Mouse (Mus musculus) Patski (cell line): ENCODE data around the gene Ace. TPM values are rescaled to one million over a fixed set of nuclear protein-coding genes. Genes with fewer than 3 reads are reported as not detected.

Experiments used
- ATAC-seq: fragments of 100-300 bp; one replicate; pipeline ENCODE4 v1.8.0; 2021
- CTCF ChIA-PET: fragments of 350-600 bp; sonication (Branson Sonifier 250); formaldehyde crosslinking; loops from one replicate; lab custom pipeline; 2022; ENCODE audit warnings: inconsistent platforms; lab: Charles Lee
- POLR2A ChIA-PET: fragments of 350-600 bp; sonication (Branson Sonifier 250); formaldehyde crosslinking; loops from one replicate; lab custom pipeline; 2022; ENCODE audit warnings: antibody characterized with exemption, inconsistent platforms; lab: Charles Lee
- DNase-seq: peaks from one replicate; pipeline ENCODE4 v3.0.0-alpha.2; 2011; ENCODE audit warnings: low read depth, low spot score
- H3K27me3 ChIP-seq: fragments of 371-371 bp; one replicate; pipeline ENCODE4 v1.5.1; 2021
- CTCF ChIP-seq: fragments of 100-300 bp; IDR thresholded peaks from one replicate; pipeline ENCODE4 v1.5.1; 2021
- in situ Hi-C: fragments of 300-500 bp; cut with MboI; formaldehyde crosslinking; loops from 3 replicates; pipeline ENCODE4 v1.11.1; 2018; ENCODE audit warnings: low pct_unique_long_range_greater_than_20kb, mixed read lengths
- polyA plus RNA-seq: library from polyadenylated mRNA; unstranded; gene quantifications from one replicate; pipeline ENCODE4 v1.2.3, GENCODE M21; 2021

The Ace gene
- polyA plus RNA-seq, 1 experiment from 2014 or later, result 0.33 TPM

DNA sequence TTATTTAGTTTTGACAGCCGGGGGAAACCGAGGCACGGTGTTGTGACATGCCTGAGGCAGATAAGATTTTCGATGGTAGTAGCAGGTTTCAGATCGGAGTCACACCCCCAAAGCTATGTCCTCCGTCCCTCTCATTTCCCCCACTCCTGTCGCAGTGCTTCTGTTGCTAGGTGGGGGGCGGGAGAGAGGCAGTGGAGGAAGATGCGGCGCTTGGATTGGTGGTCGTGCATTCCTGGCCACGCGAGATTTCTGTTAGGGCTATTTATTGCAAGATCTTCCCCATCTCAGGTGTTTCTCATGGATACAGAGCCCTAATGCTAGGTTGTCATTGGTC, 69.6 kb downstream of the Ace start:
- in situ Hi-C loops, result no loop called here
- no peak for TF ChIP-seq CTCF
- no peak for DNase-seq
- no peak for ATAC-seq
- no peaks in the 10 kb centered on the region for H3K27me3 ChIP-seq
- ChIA-PET CTCF (interaction anchor here (2.2 kb wide), 1 partner anchor 11 kb away, joined by 9 read pairs; no protein-coding TSS in a partner anchor), POLR2A (interaction anchor here (0.5 kb wide), 1 partner anchor 93 kb away, joined by 3 read pairs; no protein-coding TSS in a partner anchor)

Other genes with a start within 250 kb of the Ace start
- 31.6 TPM for gene Cyb561, start 14.6 kb upstream of the Ace start, polyA plus RNA-seq
- gene Ace3, start 26.7 kb downstream of the Ace start, polyA plus RNA-seq, result not detected
- gene Kcnh6, start 40.2 kb downstream of the Ace start, polyA plus RNA-seq, result not detected
- 52.8 TPM for gene Dcaf7, start 68.9 kb downstream of the Ace start, polyA plus RNA-seq
- 16.3 TPM for gene Taco1, start 98.1 kb downstream of the Ace start, polyA plus RNA-seq
- gene Map3k3, start 116.7 kb downstream of the Ace start, polyA plus RNA-seq, result 43.9 TPM
- gene Gm10840, start 192.9 kb downstream of the Ace start, polyA plus RNA-seq, result not detected
- 80.1 TPM for gene Limd2, start 192.9 kb downstream of the Ace start, polyA plus RNA-seq
- gene Strada, start 234.2 kb downstream of the Ace start, polyA plus RNA-seq, result 23.3 TPM
- 136 TPM for gene Ccdc47, start 248.4 kb downstream of the Ace start, polyA plus RNA-seq
- gene Ddx42, start 249.0 kb downstream of the Ace start, polyA plus RNA-seq, result 62.9 TPM